Mouse (Mus musculus): ENCODE data around the gene Lsm12. TPM values are rescaled to one million over a fixed set of nuclear protein-coding genes. Genes with fewer than 3 reads are reported as not detected.
A peak's percentile ranks its signal among the peaks of the same experiment; 100 is the strongest.

Gene Lsm12
- polyA plus RNA-seq, 1 experiment from 2014 or later, result 61.3 TPM

DNA sequence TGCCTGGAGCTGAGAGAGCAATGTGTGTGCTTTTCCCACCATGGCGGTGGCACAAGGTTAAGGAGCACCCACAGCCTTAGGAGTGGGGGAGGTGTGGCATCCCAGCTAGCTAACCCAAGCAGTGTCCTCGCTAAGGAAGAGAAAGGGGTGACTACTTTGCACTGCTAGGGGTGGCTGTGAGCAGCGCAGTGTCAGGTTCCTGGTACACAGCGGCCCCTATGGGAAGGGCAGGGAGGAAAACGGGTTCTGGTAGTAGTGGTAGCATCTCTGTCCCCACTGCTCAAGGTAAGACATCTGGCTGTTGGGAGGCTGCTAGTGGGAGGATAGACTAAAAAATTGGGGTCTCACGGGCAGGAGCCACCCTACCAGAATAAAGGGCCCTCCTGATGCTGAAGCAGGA is 13.1 kb upstream of the Lsm12 start:
- Histone ChIP-seq H3K27me3 (ENCODE audit: control insufficient read depth, insufficient read depth, low read length) (no peaks in the 10 kb centered on the region), H3K4me1 (ENCODE audit: control insufficient read depth, insufficient read depth, low read length) (no peaks in the 10 kb centered on the region), H3K4me2 (no peak overlapping the region), H3K9ac (ENCODE audit: low read depth, low read length) (no peak overlapping the region), H3K27ac (ENCODE audit: low read depth, low read length) (no peak overlapping the region), H3K4me3 (ENCODE audit: low read depth, low read length) (no peak overlapping the region), H3K9me3 (replicated peaks; ENCODE audit: control insufficient read depth, low read length) (no peaks in the 10 kb centered on the region), H3K36me3 (ENCODE audit: control insufficient read depth, insufficient read depth, low read length) (peaks cover 43% of the 10 kb centered on the region)
- ATAC-seq (replicated peaks; ENCODE audit: insufficient number of reproducible peaks, low FRiP score, low TSS enrichment), result no peak
- WGBS (ENCODE audit: insufficient replicate concordance), result 74% methylated on average over 6 of the region's 6 CpGs

DNA sequence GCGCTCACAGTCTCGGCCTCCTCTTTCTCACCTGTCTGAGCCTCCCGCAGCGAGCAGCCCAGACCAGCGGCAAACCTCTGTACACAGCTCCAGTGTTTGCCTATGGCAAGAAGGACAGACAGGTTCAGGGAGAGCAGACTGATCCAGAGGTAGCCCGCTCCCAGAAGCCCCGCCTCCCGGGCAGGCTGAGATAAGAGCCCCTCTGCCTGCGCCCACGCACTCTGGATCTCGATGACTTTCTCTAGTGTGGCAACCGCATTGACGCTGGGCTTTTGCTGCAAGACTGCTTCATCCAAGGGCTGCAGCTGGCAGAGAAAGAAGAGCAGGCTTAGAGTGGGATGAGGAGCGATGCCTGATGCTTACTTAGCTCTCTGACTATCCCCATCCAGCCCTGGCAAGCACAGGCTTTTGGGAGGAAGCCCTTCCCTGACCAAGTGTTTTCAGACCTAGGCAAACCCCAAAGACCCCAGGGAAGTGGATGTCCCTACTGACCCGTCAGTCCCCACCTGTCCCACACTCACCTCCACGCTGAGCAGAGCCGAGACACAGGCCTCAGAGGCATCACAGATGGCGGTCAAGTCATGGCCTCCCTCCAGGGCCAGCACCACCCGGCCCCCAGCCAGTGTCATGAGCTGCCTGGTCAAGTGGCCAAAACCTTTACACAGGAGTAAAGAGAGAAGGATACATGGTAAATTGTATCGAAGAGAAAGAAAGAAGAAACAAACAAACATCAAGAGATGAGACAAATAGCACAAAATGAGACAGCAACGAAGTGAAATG is 11.1 kb upstream of the Lsm12 start:
- Histone ChIP-seq H3K4me1 (ENCODE audit: control insufficient read depth, insufficient read depth, low read length) (no peaks in the 10 kb centered on the region; the same call in 1 of the 2 replicates), H3K9ac (ENCODE audit: low read depth, low read length) (0 out of 2 replicates have a peak overlapping the region, but pooled peaks have one; percentile 35), H3K4me2 (no peak overlapping the region), H3K9me3 (replicated peaks; ENCODE audit: control insufficient read depth, low read length) (no peaks in the 10 kb centered on the region), H3K27ac (ENCODE audit: low read depth, low read length) (no peak overlapping the region), H3K36me3 (ENCODE audit: control insufficient read depth, insufficient read depth, low read length) (peaks cover 38% of the 10 kb centered on the region), H3K27me3 (ENCODE audit: control insufficient read depth, insufficient read depth, low read length) (no peaks in the 10 kb centered on the region), H3K4me3 (ENCODE audit: low read depth, low read length) (no peak overlapping the region)
- ATAC-seq (replicated peaks; ENCODE audit: insufficient number of reproducible peaks, low FRiP score, low TSS enrichment), result no peak
- 65% methylated on average over 21 of the region's 21 CpGs for WGBS (ENCODE audit: insufficient replicate concordance)

DNA sequence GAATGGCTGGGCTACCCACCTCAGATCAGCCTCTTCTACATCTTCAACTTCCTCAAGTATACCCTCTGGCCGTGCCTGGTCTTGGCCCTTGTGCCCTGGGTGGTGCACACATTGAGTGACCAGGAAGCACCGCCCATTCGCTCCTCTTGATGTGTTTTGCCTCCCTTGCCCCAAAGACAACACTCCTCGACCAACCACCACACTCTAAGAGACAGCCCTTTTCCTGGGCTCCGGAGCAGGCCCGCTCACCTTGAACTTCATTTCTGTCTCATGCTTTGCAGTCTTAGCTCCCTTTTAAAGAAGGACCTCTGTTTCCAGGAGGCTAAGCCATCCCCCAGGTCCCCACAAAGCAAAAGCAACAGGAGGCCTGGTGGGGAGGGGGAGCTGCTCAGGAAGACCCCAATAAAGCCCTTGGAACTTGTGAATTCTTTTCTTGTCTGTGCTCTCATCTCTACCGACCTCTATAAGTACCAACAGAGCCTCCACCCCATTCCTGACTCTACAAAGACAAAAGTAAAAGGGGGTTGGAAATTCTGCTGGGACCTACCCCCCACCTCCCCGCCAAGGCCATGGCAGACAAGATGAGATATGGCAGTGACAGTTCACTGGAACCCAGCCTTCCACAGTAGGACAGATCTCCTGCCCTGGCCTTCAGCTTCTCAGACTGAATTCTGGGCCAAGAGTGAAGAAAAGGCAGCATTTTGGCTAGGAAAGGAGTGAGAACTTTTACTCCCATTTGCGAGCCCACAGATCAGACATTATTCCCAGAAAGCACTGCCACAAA is 8.8 kb upstream of the Lsm12 start:
- no peak for ATAC-seq (replicated peaks; ENCODE audit: insufficient number of reproducible peaks, low FRiP score, low TSS enrichment)
- Histone ChIP-seq H3K9ac (ENCODE audit: low read depth, low read length) (no peak overlapping the region), H3K4me3 (ENCODE audit: low read depth, low read length) (no peak overlapping the region), H3K4me1 (ENCODE audit: control insufficient read depth, insufficient read depth, low read length) (peaks cover 11% of the 10 kb centered on the region), H3K9me3 (replicated peaks; ENCODE audit: control insufficient read depth, low read length) (no peaks in the 10 kb centered on the region), H3K27ac (ENCODE audit: low read depth, low read length) (no peak overlapping the region), H3K36me3 (ENCODE audit: control insufficient read depth, insufficient read depth, low read length) (peaks cover 21% of the 10 kb centered on the region), H3K4me2 (no peak overlapping the region), H3K27me3 (ENCODE audit: control insufficient read depth, insufficient read depth, low read length) (no peaks in the 10 kb centered on the region)
- WGBS (ENCODE audit: insufficient replicate concordance), result 80% methylated on average over 9 of the region's 9 CpGs

DNA sequence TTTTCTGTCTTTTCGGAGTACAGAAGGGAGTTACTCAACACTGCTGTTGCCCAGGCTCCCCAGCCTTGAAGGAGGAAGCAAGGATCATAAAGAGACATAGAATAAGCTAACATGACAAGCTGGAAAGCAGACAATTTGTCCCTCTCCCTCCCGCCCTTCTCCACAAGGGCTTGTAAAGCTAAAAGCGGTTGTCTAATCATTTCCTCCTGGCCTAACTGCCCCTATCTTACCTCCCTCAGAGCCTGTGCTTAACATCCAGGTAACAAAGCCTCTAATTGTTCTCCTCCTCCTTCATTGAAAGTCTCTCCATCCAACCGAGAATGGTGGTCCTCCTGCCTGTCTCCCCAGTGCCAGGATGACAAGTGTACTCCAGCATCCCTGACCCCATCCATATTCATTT is 5.8 kb upstream of the Lsm12 start:
- Histone ChIP-seq H3K36me3 (ENCODE audit: control insufficient read depth, insufficient read depth, low read length) (peaks cover 7% of the 10 kb centered on the region; the same call in 1 of the 2 replicates), H3K27ac (ENCODE audit: low read depth, low read length) (0 out of 2 replicates have a peak overlapping the region, but pooled peaks have one; percentile 12), H3K4me2 (peak overlapping the region; percentile 76; the same call in 1 of the 2 replicates), H3K4me3 (ENCODE audit: low read depth, low read length) (no peak overlapping the region), H3K4me1 (ENCODE audit: control insufficient read depth, insufficient read depth, low read length) (peaks cover 11% of the 10 kb centered on the region), H3K27me3 (ENCODE audit: control insufficient read depth, insufficient read depth, low read length) (no peaks in the 10 kb centered on the region), H3K9me3 (replicated peaks; ENCODE audit: control insufficient read depth, low read length) (no peaks in the 10 kb centered on the region), H3K9ac (ENCODE audit: low read depth, low read length) (peak overlapping the region; percentile 30; the same call in 1 of the 2 replicates)
- 50% methylated on average over 4 of the region's 4 CpGs for WGBS (ENCODE audit: insufficient replicate concordance)
- ATAC-seq (replicated peaks; ENCODE audit: insufficient number of reproducible peaks, low FRiP score, low TSS enrichment), result no peak

DNA sequence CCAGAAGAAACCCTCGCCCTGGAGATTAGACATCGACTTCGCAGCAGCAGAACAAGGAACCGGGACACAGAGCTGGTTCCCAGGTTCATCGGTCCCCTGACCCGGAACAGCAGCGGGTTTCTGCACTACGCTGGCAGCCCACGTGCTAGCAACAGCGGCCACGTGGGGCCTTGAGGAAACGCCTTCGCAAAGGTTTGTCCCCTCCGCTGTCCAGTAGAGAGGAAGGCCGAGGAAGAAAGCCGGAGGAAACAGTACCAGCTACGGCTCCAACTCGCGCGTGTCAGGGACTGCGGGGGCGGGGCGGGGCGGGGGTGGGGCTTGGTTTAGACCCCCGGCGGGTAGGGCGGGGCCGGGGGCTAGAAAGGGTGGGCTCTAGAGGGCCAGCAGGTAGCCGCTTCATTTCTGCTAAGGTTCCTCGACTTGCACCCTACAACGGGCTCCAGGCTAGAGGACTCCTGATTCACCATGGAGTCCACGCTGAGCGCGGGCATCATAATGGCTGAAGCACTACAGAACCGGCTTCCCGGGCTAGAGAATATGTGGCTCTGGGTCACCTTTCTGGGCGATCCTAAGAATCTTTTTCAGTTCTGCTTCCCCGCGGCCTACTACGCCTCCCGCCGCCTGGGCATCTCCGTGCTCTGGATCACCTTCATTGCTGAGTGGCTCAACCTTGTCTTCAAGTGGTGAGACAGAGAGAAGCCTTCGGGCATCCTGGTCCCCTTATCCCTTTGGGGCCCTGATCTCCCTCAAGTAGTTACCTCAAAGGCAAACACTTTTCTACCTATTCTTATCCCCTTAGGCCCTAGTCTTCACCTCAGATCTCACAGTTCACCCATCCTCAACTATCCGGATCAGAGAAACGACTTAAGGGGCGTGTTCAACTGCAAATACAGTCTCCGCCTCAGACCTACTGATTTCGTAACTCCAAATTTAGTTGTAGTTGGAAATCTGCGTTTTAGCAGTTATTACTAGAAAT is 4.7 kb upstream of the Lsm12 start, which contains the start of gene G6pc3:
Gene G6pc3, plus strand, starts transcription at position 160 of the 976 bp plus-strand sequence.
- ATAC-seq (replicated peaks; ENCODE audit: insufficient number of reproducible peaks, low FRiP score, low TSS enrichment), result peak; percentile 80
- H3K9me3 ChIP-seq (replicated peaks; ENCODE audit: control insufficient read depth, low read length), result no peaks in the 10 kb centered on the region
- WGBS (ENCODE audit: insufficient replicate concordance), result 3% methylated on average over 50 of the region's 50 CpGs
- H3K4me1 ChIP-seq (ENCODE audit: control insufficient read depth, insufficient read depth, low read length), result peaks cover 11% of the 10 kb centered on the region
- peak within 1 kb of the TSS; percentile 76 for H3K4me2 ChIP-seq
- peak within 1 kb of the TSS; percentile 69; the same call in 1 of the 2 replicates for H3K27ac ChIP-seq (ENCODE audit: low read depth, low read length)
- H3K9ac ChIP-seq (ENCODE audit: low read depth, low read length), result peak within 1 kb of the TSS; percentile 72
- H3K36me3 ChIP-seq (ENCODE audit: control insufficient read depth, insufficient read depth, low read length), result peaks cover 5% of the 10 kb centered on the region; the same call in 1 of the 2 replicates
- peak within 1 kb of the TSS; percentile 61 for H3K4me3 ChIP-seq (ENCODE audit: low read depth, low read length)
- no peaks in the 10 kb centered on the region for H3K27me3 ChIP-seq (ENCODE audit: control insufficient read depth, insufficient read depth, low read length)

DNA sequence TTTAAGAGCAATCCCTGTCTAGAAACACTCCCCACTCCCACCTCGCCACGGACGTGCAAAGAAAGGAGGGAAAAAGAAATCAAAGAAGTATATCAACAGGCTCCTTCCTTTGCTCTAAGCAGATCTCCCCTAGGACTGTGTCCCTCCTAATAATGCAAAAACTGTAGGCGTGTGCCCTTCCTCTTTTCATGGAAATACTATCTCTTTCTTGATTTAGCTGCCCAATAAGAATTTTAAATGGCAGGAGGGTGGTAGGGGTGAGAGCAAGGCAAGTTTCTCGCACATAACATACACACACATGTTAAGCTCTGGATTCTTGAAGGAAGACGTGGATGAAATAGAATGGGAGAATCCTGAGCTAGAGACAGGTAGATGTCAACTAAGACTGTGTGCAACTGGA is 3.9 kb upstream of the Lsm12 start:
- no peaks in the 10 kb centered on the region for H3K27me3 ChIP-seq (ENCODE audit: control insufficient read depth, insufficient read depth, low read length)
- H3K36me3 ChIP-seq (ENCODE audit: control insufficient read depth, insufficient read depth, low read length), result peaks cover 3% of the 10 kb centered on the region; the same call in 1 of the 2 replicates
- no peaks in the 10 kb centered on the region for H3K9me3 ChIP-seq (replicated peaks; ENCODE audit: control insufficient read depth, low read length)
- peak overlapping the region; percentile 72 for H3K9ac ChIP-seq (ENCODE audit: low read depth, low read length)
- WGBS (ENCODE audit: insufficient replicate concordance), result 64% methylated on average over 6 of the region's 6 CpGs
- peak overlapping the region; percentile 61 for H3K4me3 ChIP-seq (ENCODE audit: low read depth, low read length)
- ATAC-seq (replicated peaks; ENCODE audit: insufficient number of reproducible peaks, low FRiP score, low TSS enrichment), result no peak
- peak overlapping the region; percentile 76 for H3K4me2 ChIP-seq
- peaks cover 14% of the 10 kb centered on the region for H3K4me1 ChIP-seq (ENCODE audit: control insufficient read depth, insufficient read depth, low read length)
- no peak overlapping the region for H3K27ac ChIP-seq (ENCODE audit: low read depth, low read length)

DNA sequence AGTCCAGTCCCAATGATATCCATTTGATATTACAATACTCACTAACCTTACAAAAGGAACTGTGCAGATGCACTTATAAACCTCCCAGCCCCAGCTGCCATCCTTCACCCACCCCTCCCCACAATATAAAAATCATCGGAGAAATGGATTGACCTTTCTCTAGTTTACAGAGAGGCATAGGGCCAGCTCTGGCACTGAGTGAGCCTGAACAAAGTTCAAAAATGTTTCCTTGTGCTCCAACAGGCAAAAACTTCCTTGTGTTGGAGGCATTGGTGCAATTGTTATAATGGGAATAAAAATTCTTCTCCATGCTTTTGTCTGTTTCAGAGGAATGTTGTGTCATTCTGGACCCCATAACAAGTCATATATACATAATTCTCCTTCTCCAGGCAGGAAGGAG is 1.1 kb upstream of the Lsm12 start:
- WGBS (ENCODE audit: insufficient replicate concordance), result 76% methylated on average over 1 of the region's 1 CpGs
- ATAC-seq (replicated peaks; ENCODE audit: insufficient number of reproducible peaks, low FRiP score, low TSS enrichment), result no peak

DNA sequence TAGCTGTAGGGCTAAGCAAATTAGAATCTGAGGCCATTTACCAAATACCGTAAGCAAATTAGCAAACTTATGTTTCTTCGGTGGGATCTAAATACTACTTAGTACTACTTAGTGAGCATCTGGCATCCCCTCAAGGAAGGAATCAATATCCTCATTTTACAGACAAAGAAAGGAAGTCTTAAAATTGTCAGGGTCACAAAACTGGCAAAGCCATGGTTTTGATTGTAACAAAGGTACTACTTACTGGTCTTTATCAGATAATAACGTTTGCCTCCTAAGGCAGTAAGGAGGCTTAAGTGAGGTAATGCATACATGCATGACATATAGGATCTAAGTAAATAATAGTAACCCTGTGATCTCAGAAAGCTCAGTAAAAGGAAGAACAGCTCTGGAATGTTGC is 581 bp upstream of the Lsm12 start:
- H3K4me2 ChIP-seq, result peak overlapping the region; percentile 86
- no peak for ATAC-seq (replicated peaks; ENCODE audit: insufficient number of reproducible peaks, low FRiP score, low TSS enrichment)
- WGBS (ENCODE audit: insufficient replicate concordance), result 52% methylated on average over 3 of the region's 3 CpGs
- 0 out of 2 replicates have a peak overlapping the region, but pooled peaks have one; percentile 94 for H3K27ac ChIP-seq (ENCODE audit: low read depth, low read length)
- 0 out of 2 replicates have a peak, but pooled peaks cover 4% of the 10 kb centered on the region for H3K36me3 ChIP-seq (ENCODE audit: control insufficient read depth, insufficient read depth, low read length)
- H3K4me1 ChIP-seq (ENCODE audit: control insufficient read depth, insufficient read depth, low read length), result peaks cover 12% of the 10 kb centered on the region
- H3K27me3 ChIP-seq (ENCODE audit: control insufficient read depth, insufficient read depth, low read length), result no peaks in the 10 kb centered on the region
- H3K9ac ChIP-seq (ENCODE audit: low read depth, low read length), result no peak overlapping the region
- no peaks in the 10 kb centered on the region for H3K9me3 ChIP-seq (replicated peaks; ENCODE audit: control insufficient read depth, low read length)
- peak overlapping the region; percentile 97 for H3K4me3 ChIP-seq (ENCODE audit: low read depth, low read length)

More for the DNA sequence above, 1.1 kb upstream of the Lsm12 start:
- H3K9me3 ChIP-seq (replicated peaks; ENCODE audit: control insufficient read depth, low read length), result no peaks in the 10 kb centered on the region
- 0 out of 2 replicates have a peak, but pooled peaks cover 2% of the 10 kb centered on the region for H3K36me3 ChIP-seq (ENCODE audit: control insufficient read depth, insufficient read depth, low read length)
- no peak overlapping the region for H3K27ac ChIP-seq (ENCODE audit: low read depth, low read length)
- no peak overlapping the region for H3K4me2 ChIP-seq
- H3K4me1 ChIP-seq (ENCODE audit: control insufficient read depth, insufficient read depth, low read length), result peaks cover 17% of the 10 kb centered on the region
- no peak overlapping the region for H3K9ac ChIP-seq (ENCODE audit: low read depth, low read length)
- no peak overlapping the region for H3K4me3 ChIP-seq (ENCODE audit: low read depth, low read length)
- no peaks in the 10 kb centered on the region for H3K27me3 ChIP-seq (ENCODE audit: control insufficient read depth, insufficient read depth, low read length)
